ENCODE assay signal across 20 mouse cellular contexts in genomic region chr11:12000293-12000910, GRCm38 (mm10). TPM values are rescaled to one million over a fixed set of nuclear protein-coding genes. Genes with fewer than 3 reads are reported as not detected.
DNase-seq lines count a peak whose midpoint lies in the region; ATAC-seq lines count a peak whose summit lies in the region.
"Had no signal": no experiment of that assay in that cellular context is flagged by ENCODE, and none has a peak within 500 bp of the region (broad histone marks: within the 10 kb centered on the region; RNA-seq: fewer than 3 reads in every experiment).

No protein-coding gene starts in this region.

- H3K9me3 ChIP-seq in heart, embryonic 12.5 days (replicated peaks) = no peaks in the 10 kb centered on the region
- H3K9me3 ChIP-seq: embryonic facial prominence, embryonic 12.5 days; forebrain, embryonic 15.5 days; G1E; hindbrain, embryonic 10.5 days; intestine, embryonic 15.5 days had no signal

- H3K4me3 ChIP-seq in heart, embryonic 12.5 days = no peak overlapping the region
- H3K4me3 ChIP-seq: embryonic facial prominence, embryonic 12.5 days; forebrain, embryonic 15.5 days; hindbrain, embryonic 10.5 days; intestine, embryonic 15.5 days had no signal

- H3K27me3 ChIP-seq in heart, embryonic 12.5 days (replicated peaks) = no peaks in the 10 kb centered on the region
- H3K27me3 ChIP-seq: embryonic facial prominence, embryonic 12.5 days; forebrain, embryonic 15.5 days; intestine, embryonic 15.5 days had no signal

- DNase-seq in adrenal gland, adult 2 months = peak; percentile 32
- no peak for DNase-seq in adrenal gland, postnatal 14 days
- peak; percentile 58 for DNase-seq in heart, adult 11 months
- peak; percentile 10 for DNase-seq in kidney, postnatal 14 days
- DNase-seq in kidney, adult 8-10 months = no peak
- DNase-seq: B cell, adult 2 months; cerebellum, adult 11 months; cerebellum, adult 9-10 months; cerebellum, postnatal 25 days; gastrocnemius, postnatal 10 days had no signal

- peaks cover 5% of the 10 kb centered on the region for H3K36me3 ChIP-seq in heart, embryonic 12.5 days
- H3K36me3 ChIP-seq: forebrain, embryonic 15.5 days; G1E had no signal

- H3K27ac ChIP-seq in heart, embryonic 12.5 days (ENCODE audit: poor library complexity, severe bottlenecking) = no peak overlapping the region
- H3K27ac ChIP-seq: embryonic facial prominence, embryonic 12.5 days; forebrain, embryonic 15.5 days; hindbrain, embryonic 10.5 days; hindbrain, embryonic 14.5 days; intestine, embryonic 15.5 days had no signal

- H3K9ac ChIP-seq in heart, embryonic 12.5 days = no peak overlapping the region
- H3K9ac ChIP-seq: embryonic facial prominence, embryonic 12.5 days; forebrain, embryonic 15.5 days; hindbrain, embryonic 14.5 days; intestine, embryonic 15.5 days had no signal

- no peak overlapping the region for H3K4me2 ChIP-seq in heart, embryonic 12.5 days
- H3K4me2 ChIP-seq: embryonic facial prominence, embryonic 12.5 days; forebrain, embryonic 15.5 days; heart, embryonic 11.5 days; hindbrain, embryonic 14.5 days; intestine, embryonic 15.5 days had no signal

- peaks cover 33% of the 10 kb centered on the region for H3K4me1 ChIP-seq in heart, embryonic 12.5 days (replicated peaks)
- H3K4me1 ChIP-seq: embryonic facial prominence, embryonic 12.5 days; hindbrain, embryonic 10.5 days had no signal

- 83% methylated on average over 4 of the region's 4 CpGs for WGBS in heart, embryonic 12.5 days

- no peak for ATAC-seq in heart, embryonic 12.5 days (ENCODE audit: insufficient number of reproducible peaks, low FRiP score)
- ATAC-seq in granulocyte monocyte progenitor cell, adult 5-6 weeks (replicated peaks; ENCODE audit: poor library complexity, severe bottlenecking) = no peak
- ATAC-seq: CD4-positive, CD25-positive, alpha-beta regulatory T cell, adult 4 months; forebrain, embryonic 15.5 days; intestine, embryonic 15.5 days had no signal

RNA-seq across cellular contexts. Expression of gene Grb10, which starts 38.1 kb away (rescaled TPM):
- total RNA-seq in adrenal gland, adult 2 months (2021) = 10 to 100 TPM; 81.2 to 87.0 TPM
- polyA plus RNA-seq in adrenal gland, adult 2 months (2012; rRNA removed) = 32.5 and 44.2 TPM in 2 replicates
- 149 and 158 TPM in 2 replicates for total RNA-seq in adrenal gland, postnatal 14 days (2021)
- 817 and 830 TPM in 2 replicates for polyA plus RNA-seq in heart, embryonic 12.5 days (2016; fragmentation: Nextera tagmentation; extraction: Ambion mirVana)
- total RNA-seq in granulocyte monocyte progenitor cell, adult 5-6 weeks (2014; fragmentation: Nextera tagmentation) = 11.2 and 20.5 TPM in 2 replicates
- 7.2 and 8.4 TPM in 2 replicates for total RNA-seq in granulocyte monocyte progenitor cell, adult 5-6 weeks (2017)
- polyA plus RNA-seq: G1E had no signal

Comparison
In these comparisons a context has a peak if more than half of its experiments do, and no peak if none do; other contexts are left out.
1. DNase-seq: peak in adrenal gland, adult 2 months (single experiment), heart, adult 11 months (single experiment) and kidney, postnatal 14 days (single experiment); none in adrenal gland, postnatal 14 days (single experiment) and kidney, adult 8-10 months (0 of 2).